Mouse (Mus musculus) 3134 (cell line): ENCODE results near the gene Lrig2.
"Not testable (repeated sequence)": the region's sequence is repeated elsewhere in the genome, so short reads cannot be mapped to it uniquely, and the experiment has no call there.

Experiments used
- DNase-seq: peaks from one replicate; pipeline ENCODE4 v3.0.0-alpha.2; 2011; ENCODE audit warnings: low spot score; ENCODE audit not compliant: insufficient read length; ENCODE audit errors: extremely low read depth

The Lrig2 gene

GRCm38 (mm10) chr3:104434246-104434696 lies 77.4 kb downstream of the Lrig2 start:
- peak; percentile 56 for DNase-seq

GRCm38 (mm10) chr3:104432651-104433050 lies 79.1 kb downstream of the Lrig2 start:
- no peak for DNase-seq

- no peak for DNase-seq
These were observed 79.9 kb downstream of the Lrig2 start for GRCm38 (mm10) chr3:104431848-104432159.

GRCm38 (mm10) chr3:104431156-104431847 lies 80.4 kb downstream of the Lrig2 start:
- no peak for DNase-seq

- not testable (repeated sequence) for DNase-seq
These were observed 84.4 kb downstream of the Lrig2 start for GRCm38 (mm10) chr3:104427354-104427753.

- no peak for DNase-seq
These were observed 87.4 kb downstream of the Lrig2 start for GRCm38 (mm10) chr3:104424346-104424745.

- no peak for DNase-seq
These were observed 90.8 kb downstream of the Lrig2 start for GRCm38 (mm10) chr3:104420929-104421328.

GRCm38 (mm10) chr3:104419990-104420389 lies 91.7 kb downstream of the Lrig2 start:
- DNase-seq: no peak

GRCm38 (mm10) chr3:104416806-104417205 lies 94.9 kb downstream of the Lrig2 start:
- DNase-seq: no peak

- no peak for DNase-seq
These were observed 99.2 kb downstream of the Lrig2 start for GRCm38 (mm10) chr3:104412482-104412881.

- no peak for DNase-seq
These were observed 104.2 kb downstream of the Lrig2 start for GRCm38 (mm10) chr3:104407506-104407905.

GRCm38 (mm10) chr3:104403582-104403981 lies 108.1 kb downstream of the Lrig2 start:
- no peak for DNase-seq

- DNase-seq: peak; percentile 31
These were observed 110.5 kb downstream of the Lrig2 start for GRCm38 (mm10) chr3:104401176-104401575.

GRCm38 (mm10) chr3:104400126-104400525 lies 111.6 kb downstream of the Lrig2 start:
- no peak for DNase-seq

GRCm38 (mm10) chr3:104399296-104400045 lies 112.2 kb downstream of the Lrig2 start:
- no peak for DNase-seq

GRCm38 (mm10) chr3:104397316-104397715 lies 114.4 kb downstream of the Lrig2 start:
- no peak for DNase-seq

GRCm38 (mm10) chr3:104396736-104397081 lies 115.0 kb downstream of the Lrig2 start:
- DNase-seq: no peak

- DNase-seq: no peak
These were observed 115.5 kb downstream of the Lrig2 start for GRCm38 (mm10) chr3:104396067-104396735.

GRCm38 (mm10) chr3:104390072-104390471 lies 121.6 kb downstream of the Lrig2 start:
- DNase-seq: no peak

- no peak for DNase-seq
These were observed 122.3 kb downstream of the Lrig2 start for GRCm38 (mm10) chr3:104389449-104389848.

GRCm38 (mm10) chr3:104385587-104385986 lies 126.1 kb downstream of the Lrig2 start:
- no peak for DNase-seq
